Mouse (Mus musculus) frontal cortex, postnatal 14 days (tissue): ENCODE data around the gene Ptprt.
"Not testable (repeated sequence)": the region's sequence is repeated elsewhere in the genome, so short reads cannot be mapped to it uniquely, and the experiment has no call there.

Experiments
- DNase-seq, 2 experiments: peaks; one replicate each; pipeline ENCODE4 v3.0.0; 2022; ENCODE audit warnings: low spot score in 2 of 2

The Ptprt gene

GRCm38 (mm10) chr2:161549577-161549976, 1111.4 kb downstream of the Ptprt start:
- no peak for DNase-seq

DNA sequence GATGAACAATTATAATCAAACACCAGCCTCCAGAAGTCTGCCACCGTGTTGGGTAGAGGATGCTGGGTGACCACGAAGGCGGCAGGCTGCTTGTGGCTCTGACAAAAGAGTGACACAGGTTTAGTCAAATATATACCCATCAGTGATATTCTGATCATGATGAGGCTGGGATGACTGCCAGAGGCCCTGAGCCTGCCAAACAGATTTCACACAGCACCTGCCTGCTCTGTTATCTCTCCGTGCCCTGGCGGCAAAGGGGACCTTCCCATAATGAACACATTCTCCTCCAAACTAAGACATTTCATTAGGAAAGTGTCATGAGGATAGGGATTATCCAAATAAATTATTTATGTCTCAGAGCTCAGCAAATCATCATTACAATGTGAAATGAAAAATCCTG, 1113.6 kb downstream of the Ptprt start:
- no peak for DNase-seq

GRCm38 (mm10) chr2:161545406-161545805, 1115.5 kb downstream of the Ptprt start:
- no peak for DNase-seq

DNA sequence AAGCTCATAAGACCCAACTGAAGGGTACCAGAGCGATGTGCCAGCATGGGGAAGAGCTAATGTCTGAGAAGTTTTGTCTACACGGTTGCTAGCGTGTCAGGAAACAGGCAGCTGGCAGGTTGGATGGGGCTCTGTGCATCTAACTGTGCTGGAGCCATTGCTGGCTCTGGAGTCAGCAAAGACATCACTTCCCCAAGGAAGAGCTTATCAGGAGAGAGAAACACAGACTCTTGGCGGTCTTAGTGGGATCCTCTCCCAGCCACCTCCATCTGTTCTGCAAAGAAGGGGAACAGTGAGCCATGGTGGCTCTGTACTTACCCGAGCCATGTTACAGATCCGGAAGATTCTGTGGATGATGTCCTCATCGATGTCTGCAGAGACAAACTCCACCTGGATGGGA, 1126.8 kb downstream of the Ptprt start:
- DNase-seq: no peak

DNA sequence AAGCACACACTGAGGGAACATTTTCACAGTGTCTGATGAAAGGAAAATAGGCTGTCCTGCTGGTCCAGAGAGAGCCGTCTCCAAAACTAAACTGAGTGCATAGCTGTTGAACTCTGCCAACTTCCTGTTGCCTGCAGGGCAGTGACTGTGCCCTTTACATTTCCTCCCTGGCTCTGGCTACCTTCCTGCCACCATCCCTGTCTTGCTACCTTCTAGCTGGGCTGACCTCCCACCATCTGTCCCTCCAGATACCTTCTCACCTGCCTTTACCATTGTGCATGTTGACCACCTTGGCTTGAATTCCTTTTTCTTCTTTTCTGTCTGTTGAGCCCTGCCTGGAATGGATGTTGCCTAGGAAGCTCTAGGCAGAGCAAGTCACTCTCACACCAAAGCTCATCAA, 1133.8 kb downstream of the Ptprt start:
- DNase-seq: no peak

- no peak for DNase-seq
Measured at GRCm38 (mm10) chr2:161519671-161520070, 1141.3 kb downstream of the Ptprt start.

DNA sequence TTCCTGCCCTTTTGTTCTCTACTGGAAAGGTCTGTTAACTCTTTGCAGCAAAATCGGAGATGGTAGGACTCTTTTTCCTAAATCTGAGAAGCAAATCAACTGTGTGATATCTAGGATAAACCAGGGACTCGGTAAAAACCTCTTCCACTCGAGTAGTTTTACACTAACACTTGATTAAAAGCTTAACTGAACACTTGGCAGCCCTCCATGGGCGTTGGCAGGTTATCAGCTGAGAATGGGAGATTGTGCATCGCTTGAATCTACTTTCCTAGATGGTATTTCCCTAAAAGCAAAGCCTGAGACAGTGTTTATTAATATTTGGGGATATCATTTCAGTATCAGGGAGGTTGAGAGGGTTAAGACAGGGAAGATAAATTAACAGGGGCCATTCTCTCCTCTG, 1144.0 kb downstream of the Ptprt start:
- DNase-seq: peak in 1 of 2 experiments; percentile 49

DNA sequence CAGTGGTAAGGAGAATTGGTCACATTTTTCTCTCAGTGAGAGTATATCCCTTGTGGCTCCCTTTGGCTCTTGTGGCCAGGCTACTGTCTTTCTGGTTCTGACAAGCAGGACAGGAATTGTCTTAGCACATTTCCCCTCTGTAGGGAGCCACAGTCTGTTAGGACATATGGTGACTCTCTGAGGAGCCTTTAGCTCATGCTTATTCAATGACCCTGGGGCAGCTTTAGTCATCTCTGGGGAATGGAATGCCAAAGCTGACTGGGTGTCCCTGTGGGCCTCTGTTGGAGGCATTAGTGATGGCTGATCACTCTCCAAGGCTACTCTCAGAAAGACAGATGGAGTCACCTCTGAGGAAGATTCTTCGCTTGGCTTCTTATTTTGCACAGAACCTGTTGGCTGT, 1147.7 kb downstream of the Ptprt start:
- no peak for DNase-seq

DNA sequence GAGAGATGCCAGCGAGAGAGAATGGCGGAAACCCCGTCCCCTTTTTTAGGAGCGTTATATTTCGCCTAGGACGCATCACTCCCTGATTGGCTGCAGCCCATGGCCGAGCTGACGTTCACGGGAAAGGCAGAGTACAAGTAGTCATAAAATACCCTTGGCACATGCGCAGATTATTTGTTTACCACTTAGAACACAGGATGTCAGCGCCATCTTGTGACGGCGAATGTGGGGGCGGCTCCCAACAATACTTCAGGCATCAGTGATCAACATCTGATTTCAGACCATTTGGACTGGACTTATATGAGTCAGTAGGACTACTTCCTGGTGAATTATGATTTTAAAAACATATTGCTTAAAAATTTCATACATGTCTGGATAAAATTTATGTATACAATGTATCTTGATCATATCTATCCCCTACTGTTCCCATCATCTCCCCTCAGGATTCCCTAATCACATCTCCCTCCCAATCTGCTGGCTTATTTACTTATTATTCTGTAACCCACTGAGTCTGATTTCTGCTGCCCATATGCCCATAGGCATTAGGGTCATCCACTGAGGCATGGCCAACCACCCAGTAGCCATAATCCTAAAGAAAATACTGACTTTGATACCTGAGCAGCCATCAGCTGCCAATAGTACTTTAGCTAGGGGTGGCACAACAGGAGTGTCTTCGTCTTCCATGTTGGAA, 1148.9 kb downstream of the Ptprt start:
- DNase-seq: not testable (repeated sequence)

GRCm38 (mm10) chr2:161511101-161511759, 1149.7 kb downstream of the Ptprt start:
- no peak for DNase-seq

DNA sequence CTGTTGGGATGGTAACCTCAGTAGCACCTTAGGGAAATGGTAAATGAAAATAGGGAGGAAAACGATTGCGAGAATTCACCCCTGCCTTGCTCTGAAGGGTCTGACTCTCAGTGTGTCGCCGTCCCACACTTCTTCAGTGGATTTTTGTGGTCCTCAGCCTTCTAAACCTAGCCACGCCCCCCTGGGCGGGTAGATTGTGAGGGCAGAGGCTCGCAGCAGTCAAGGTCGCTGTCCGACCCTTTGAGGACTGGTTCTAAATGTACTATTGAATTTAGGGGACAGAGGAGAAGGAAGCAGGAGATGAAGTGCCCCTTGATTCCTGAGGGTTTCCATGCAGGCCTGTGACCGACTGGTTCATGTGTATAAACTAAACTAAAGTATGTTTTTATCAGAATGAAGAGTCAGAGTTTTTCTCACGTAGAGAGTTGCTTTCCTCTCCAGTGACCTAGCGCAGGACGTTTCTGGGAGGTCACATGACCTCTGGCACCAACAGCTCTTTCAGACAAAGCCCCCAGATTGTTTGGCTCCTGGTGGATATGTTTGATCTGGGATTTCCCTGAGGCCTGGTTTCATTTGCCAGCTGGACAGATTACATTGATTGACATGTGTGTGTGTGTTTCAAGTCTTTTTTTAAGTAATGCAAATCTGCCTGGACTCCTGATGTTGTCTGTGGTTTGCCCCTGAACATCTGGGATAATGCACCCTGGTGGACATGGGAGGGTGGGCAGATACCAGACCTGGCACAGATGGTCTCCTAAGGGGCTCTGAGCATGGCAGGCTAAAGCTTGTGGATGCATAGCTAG, 1161.6 kb downstream of the Ptprt start:
- no peak for DNase-seq

DNA sequence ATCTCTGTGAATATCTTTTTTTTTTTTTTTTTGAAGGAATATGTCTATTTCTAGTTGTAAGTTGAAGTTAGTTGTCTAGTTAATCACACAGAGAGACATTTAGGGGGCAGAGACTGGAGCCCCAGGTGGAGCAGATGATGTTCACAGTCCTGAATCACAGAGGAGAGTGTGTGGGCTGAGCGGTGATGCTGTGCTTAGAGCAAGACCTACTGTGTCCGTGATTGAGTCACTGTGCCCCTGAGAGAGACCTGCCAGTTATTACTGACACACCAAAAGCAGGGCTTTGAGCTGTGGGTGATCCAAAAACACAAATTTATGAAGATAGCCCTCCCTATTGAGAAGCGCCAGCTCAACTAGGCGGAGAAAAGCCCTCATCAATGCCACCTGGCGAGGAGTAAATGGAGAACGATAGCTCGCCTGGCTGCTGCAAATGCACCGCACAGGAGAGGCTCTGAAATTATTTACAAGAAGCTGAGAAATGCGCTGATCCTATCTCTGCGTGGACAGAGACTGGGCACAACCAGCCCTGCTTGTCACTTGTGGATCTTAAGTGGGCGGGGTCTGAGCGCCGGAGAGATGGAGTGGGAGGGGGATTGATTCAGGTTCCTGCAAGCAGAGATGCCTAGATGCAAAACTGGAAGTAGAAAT, 1162.4 kb downstream of the Ptprt start:
- DNase-seq: no peak

DNA sequence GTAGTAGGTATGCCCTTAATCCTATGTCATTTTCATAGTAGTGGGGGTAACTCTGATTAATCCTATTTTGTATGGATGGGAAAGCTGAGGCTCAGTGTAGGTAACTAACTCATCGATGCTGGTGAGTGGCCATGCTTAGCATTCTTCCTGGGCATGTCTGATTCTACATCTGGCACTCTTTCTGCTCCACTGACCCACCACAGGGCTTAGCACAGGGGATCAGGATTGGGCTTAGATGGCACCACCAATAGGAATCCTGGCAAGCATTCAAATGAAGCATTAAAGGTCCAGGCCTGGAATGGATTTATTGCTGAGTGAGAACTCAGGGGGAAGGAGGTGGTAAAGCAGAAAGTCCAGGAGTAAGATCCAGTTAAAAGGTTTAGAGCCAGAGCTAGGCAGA, 1179.2 kb downstream of the Ptprt start:
- no peak for DNase-seq

DNA sequence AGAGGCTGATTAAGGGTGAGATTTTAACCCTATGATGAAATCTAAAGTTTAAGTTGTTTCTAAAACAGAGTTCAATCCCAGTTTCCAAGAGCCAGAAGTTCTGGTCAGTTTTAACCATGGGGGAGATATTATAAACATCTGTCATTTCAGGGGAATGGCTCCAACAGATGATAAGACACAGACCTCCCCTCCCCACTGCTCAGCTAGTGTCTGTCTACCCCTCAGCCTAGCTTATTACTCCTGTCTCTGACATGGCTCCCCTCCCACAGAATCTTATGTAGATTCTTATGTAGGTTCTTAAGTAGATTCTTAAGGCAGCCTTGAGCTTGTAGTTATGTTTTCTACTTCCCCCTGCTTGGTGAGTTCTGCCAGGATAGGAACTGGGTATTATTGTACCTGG, 1180.5 kb downstream of the Ptprt start:
- DNase-seq: no peak
